Mouse (Mus musculus): ENCODE data around the gene Pkd1l1.

- TF ChIP-seq CTCF (IDR thresholded peaks at IDR 0.05; ENCODE audit: low read depth, low read length) (no peak), EP300 (IDR thresholded peaks at IDR 0.05; ENCODE audit: insufficient read depth, low read depth, low read length) (no peak)
Measured at GRCm38 (mm10) chr11:9008761-9009160, 35.7 kb upstream of the Pkd1l1 start.

Measured in ES-Bruce4 (cell line).